Mouse (Mus musculus) midbrain, embryonic 10.5 days (tissue): ENCODE measurements around the gene Csnk2b. TPM values are rescaled to one million over a fixed set of nuclear protein-coding genes. Genes with fewer than 3 reads are reported as not detected.

Source experiments
- DNase-seq: peaks from one replicate; pipeline ENCODE4 v3.0.0-alpha.2; 2017; ENCODE audit warnings: low spot score
- H3K27ac ChIP-seq: fragments of 300-500 bp; sonication (generic); replicated peaks from 2 replicates; pipeline ENCODE4 v1.5.1; 2016; ENCODE audit warnings: mild to moderate bottlenecking
- H3K27me3 ChIP-seq: fragments of 300-500 bp; sonication (generic); 2 replicates; pipeline ENCODE4 v1.6.1; 2016; ENCODE audit warnings: low read depth, mild to moderate bottlenecking; ENCODE audit not compliant: poor library complexity, severe bottlenecking
- H3K36me3 ChIP-seq: fragments of 300-500 bp; sonication (generic); 2 replicates; pipeline ENCODE4 v1.6.1; 2016; ENCODE audit warnings: mild to moderate bottlenecking, moderate library complexity
- H3K4me1 ChIP-seq: fragments of 300-500 bp; sonication (generic); 2 replicates; pipeline ENCODE4 v1.6.1; 2016
- H3K4me3 ChIP-seq: fragments of 300-500 bp; sonication (generic); 2 replicates; pipeline ENCODE4 v1.5.1; 2016; ENCODE audit warnings: mild to moderate bottlenecking, moderate library complexity
- H3K9me3 ChIP-seq: fragments of 300-500 bp; sonication (generic); replicated peaks from 2 replicates; pipeline ENCODE4 v1.6.1; 2016; ENCODE audit warnings: mild to moderate bottlenecking
- WGBS: fragments of 180-500 bp; shearing (Covaris S2); methylation state at CpG from one replicate; pipeline ENCODE4 v1.1.7; 2016; 5-methylcytosine and 5-hydroxymethylcytosine counted together
- polyA plus RNA-seq: library from polyadenylated mRNA; unstranded; fragments of >200 nt; fragmentation: Nextera tagmentation; extraction: Ambion mirVana; gene quantifications from 2 replicates; pipeline ENCODE4 v1.2.1, GENCODE M21; 2016

Gene Csnk2b
- polyA plus RNA-seq, 1 experiment from 2014 or later: 306 TPM

DNA sequence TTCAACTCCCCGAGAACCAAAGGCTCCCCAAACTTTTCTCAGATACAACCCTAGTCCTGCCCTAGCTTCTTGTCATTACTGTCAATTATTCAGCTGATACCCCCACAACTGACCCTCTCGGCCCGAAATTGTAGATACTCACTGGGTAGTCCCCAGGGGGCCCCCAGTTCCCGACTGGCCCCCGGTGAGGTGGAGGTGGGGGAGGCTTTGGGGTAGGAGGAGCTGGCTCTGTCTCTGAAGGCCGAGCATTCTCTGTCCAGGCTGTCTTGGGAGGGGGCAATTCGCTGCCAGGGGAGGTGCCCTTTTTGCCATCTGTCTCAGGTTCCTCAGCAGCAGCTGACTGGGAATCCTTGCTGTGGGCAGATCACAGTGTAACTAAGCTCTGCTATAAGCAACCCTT, 37.8 kb upstream of the Csnk2b start:
- DNase-seq: no peak
- no peaks in the 10 kb centered on the region for H3K27me3 ChIP-seq
- H3K4me3 ChIP-seq: no peak overlapping the region
- peaks cover 21% of the 10 kb centered on the region for H3K4me1 ChIP-seq
- WGBS: 94% methylated on average over 7 of the region's 7 CpGs
- H3K27ac ChIP-seq: no peak overlapping the region
- H3K36me3 ChIP-seq: peaks cover 88% of the 10 kb centered on the region
- no peaks in the 10 kb centered on the region for H3K9me3 ChIP-seq

DNA sequence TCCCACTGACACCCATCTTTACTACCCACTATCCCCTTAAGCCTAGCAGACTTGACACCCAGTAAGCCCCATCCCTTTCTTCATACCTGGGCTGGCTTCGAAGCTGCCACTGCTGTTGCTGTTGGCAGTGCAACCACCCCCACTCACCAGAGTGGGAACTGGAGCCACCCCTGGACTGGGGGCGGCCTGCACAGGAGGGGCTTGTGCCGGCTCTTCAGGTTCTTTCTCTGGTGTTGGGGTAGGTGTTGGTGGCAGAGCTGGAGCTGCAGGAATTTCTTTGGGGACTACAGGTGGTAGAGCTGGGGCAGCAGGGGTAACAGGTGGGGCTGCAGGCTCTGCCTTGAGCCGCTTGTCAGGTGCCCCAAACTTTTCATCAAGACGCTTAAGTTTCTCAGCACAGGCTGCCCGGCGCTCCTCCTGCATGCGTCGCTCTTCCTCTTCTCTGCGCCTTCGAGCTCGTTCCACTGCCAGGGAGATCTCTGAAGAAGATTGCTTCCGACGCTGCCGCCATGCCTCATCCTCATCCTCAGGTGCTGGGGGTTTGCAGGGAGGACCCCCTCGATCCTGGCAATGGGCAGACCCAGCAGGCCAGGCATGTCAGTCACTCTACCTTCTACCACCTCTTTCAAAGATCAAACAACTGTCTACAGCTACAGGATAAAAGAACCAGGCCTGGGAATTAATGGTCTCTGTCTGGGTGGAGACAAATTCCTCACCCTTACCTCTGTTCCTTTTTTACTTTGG, 37.2 kb upstream of the Csnk2b start:
- no peak for DNase-seq

DNA sequence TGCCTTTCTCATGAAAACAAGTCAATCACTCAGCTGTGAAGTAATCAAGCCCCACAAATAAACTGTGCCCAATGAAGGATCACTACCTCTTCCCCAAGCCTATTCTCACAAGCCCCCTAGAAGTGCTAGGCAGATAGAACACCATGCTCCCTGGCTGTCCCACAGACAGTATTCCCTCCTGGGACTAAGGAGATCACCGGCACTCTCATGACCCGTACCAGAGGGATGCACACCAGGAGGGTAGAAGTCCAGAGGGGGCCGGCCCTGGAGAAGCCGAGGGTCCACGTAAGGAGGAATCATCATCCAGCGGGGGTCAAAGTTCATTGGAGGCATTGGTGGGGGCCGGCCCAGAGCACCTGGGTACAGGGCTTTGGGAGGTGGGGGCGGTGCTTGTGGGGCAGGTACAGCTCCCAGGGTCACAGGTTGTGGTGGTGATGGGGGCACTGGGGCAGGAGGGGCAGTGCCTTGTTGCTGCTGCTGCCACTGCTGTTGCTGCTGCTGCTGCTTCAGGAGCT, 35.9 kb upstream of the Csnk2b start:
- H3K4me1 ChIP-seq: peaks cover 14% of the 10 kb centered on the region
- no peaks in the 10 kb centered on the region for H3K27me3 ChIP-seq
- 88% methylated on average over 8 of the region's 8 CpGs for WGBS
- H3K9me3 ChIP-seq: no peaks in the 10 kb centered on the region
- no peak for DNase-seq
- H3K4me3 ChIP-seq: no peak overlapping the region
- peaks cover 100% of the 10 kb centered on the region for H3K36me3 ChIP-seq
- no peak overlapping the region for H3K27ac ChIP-seq

More for the DNA sequence above, 37.2 kb upstream of the Csnk2b start:
- H3K9me3 ChIP-seq: no peaks in the 10 kb centered on the region
- 96% methylated on average over 16 of the region's 16 CpGs for WGBS
- H3K27me3 ChIP-seq: no peaks in the 10 kb centered on the region
- peaks cover 94% of the 10 kb centered on the region for H3K36me3 ChIP-seq
- H3K27ac ChIP-seq: no peak overlapping the region
- H3K4me3 ChIP-seq: no peak overlapping the region
- H3K4me1 ChIP-seq: peaks cover 21% of the 10 kb centered on the region

DNA sequence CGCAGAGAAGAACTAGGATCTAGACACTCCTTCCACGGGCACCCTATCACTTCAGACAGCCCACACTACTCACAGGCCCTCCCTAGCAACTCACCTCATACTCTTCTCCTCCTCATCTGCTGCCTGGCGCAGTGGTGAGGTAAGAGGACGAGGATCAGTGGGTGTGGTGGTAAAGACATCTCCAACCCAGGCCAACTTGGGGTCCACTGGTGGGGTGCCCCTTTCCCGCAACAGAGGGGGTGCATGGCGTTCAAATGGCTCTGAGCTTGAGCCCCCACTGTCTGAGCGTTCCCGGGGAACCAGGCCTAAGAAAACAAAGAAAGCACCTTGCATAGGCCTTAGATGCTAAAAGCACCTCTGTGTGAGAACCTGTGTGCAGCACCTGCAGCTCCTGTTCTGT, 35.4 kb upstream of the Csnk2b start:
- Histone ChIP-seq H3K27me3 (no peaks in the 10 kb centered on the region), H3K4me1 (peaks cover 9% of the 10 kb centered on the region), H3K9me3 (no peaks in the 10 kb centered on the region), H3K36me3 (peaks cover 100% of the 10 kb centered on the region), H3K4me3 (no peak overlapping the region), H3K27ac (no peak overlapping the region)
- no peak for DNase-seq
- WGBS: 93% methylated on average over 8 of the region's 8 CpGs

DNA sequence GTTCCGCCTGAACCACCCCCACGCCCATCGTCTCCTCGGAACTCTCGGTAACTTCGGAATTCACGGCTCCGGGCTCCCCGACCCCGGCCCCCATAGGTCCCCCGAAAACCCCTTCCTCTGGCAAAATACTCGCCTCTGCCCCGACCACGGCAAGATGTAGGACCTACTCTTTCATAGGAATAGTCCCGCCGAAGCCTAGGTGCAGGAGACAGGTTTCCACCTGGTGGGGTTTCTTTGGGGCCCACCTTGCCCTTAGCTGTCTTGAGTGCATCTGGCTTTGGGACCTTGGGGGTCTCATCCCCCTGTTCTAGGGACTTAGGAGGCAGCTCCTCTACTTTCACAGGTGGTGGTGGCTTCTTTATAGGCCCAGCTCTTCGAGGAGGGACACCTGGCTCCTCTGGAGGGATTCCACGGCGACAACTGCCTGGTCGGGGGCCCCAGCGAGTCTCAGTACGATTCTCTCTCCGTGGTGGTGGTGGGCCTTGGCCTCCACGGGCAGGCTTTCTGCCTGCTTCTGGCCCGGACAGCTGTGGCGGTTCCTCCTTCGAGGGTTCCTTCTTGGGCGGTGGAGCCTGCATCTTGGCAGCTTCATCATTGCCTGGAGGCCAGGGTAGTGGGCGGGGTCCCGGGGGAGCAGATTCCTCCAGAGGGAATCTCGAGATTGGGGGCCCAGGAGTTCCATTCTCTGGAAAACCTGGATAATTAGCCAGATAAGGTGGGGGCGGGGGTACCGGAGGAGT, 34.8 kb upstream of the Csnk2b start:
- DNase-seq: no peak
- H3K27me3 ChIP-seq: no peaks in the 10 kb centered on the region
- peak overlapping the region; percentile 9; the same call in 1 of the 2 replicates for H3K4me3 ChIP-seq
- WGBS: 92% methylated on average over 33 of the region's 33 CpGs
- peaks cover 100% of the 10 kb centered on the region for H3K36me3 ChIP-seq
- H3K4me1 ChIP-seq: peaks cover 3% of the 10 kb centered on the region; the same call in 1 of the 2 replicates
- H3K9me3 ChIP-seq: no peaks in the 10 kb centered on the region
- no peak overlapping the region for H3K27ac ChIP-seq

DNA sequence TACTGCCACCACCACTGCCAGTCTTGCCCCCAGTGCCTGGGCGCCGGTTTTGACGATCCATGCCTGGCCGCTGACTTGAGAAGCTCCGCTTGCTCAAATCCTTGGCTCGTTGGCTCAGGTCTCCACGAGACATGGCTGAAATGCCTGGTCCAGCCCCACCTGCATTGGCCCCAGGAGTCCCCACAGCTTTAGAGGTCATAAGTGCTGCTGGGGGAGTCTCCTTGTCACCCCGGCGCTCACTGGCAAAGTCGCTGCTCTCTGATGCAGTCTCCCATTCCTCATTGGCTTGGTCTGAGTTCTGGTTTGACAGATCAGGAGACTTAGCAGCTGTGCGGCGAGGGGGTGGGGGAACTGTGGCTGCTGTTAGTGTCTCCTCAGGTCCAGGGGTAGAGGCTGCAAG, 33.6 kb upstream of the Csnk2b start:
- H3K4me3 ChIP-seq: peak overlapping the region; percentile 4; the same call in 1 of the 2 replicates
- DNase-seq: no peak
- WGBS: 93% methylated on average over 12 of the region's 12 CpGs

DNA sequence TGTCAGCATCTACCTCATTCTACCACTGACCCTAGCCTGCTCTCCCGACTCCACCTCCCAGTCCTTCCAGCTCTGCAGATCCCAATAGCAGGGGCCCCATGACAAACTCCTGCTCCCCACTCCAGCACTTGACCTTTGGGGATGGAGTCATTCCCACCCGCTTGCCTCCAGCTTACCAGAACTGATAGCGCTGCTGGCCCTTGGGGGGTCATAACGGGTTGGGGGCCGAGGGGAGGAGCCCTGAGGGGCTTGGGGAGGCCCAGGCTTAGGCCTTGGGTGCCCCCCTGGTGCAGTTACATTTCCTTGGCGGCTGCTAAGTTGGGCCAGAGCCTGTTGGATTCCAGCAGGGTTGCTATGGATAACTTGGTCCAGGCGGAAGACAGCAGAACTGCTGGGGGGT, 32.8 kb upstream of the Csnk2b start:
- Histone ChIP-seq H3K4me1 (no peaks in the 10 kb centered on the region), H3K27me3 (no peaks in the 10 kb centered on the region), H3K27ac (no peak overlapping the region), H3K36me3 (peaks cover 99% of the 10 kb centered on the region), H3K9me3 (no peaks in the 10 kb centered on the region), H3K4me3 (no peak overlapping the region)
- DNase-seq: no peak
- 82% methylated on average over 7 of the region's 7 CpGs for WGBS

More for the DNA sequence above, 33.6 kb upstream of the Csnk2b start:
- Histone ChIP-seq H3K36me3 (peaks cover 99% of the 10 kb centered on the region), H3K27me3 (no peaks in the 10 kb centered on the region), H3K4me1 (no peaks in the 10 kb centered on the region), H3K27ac (no peak overlapping the region), H3K9me3 (no peaks in the 10 kb centered on the region)

DNA sequence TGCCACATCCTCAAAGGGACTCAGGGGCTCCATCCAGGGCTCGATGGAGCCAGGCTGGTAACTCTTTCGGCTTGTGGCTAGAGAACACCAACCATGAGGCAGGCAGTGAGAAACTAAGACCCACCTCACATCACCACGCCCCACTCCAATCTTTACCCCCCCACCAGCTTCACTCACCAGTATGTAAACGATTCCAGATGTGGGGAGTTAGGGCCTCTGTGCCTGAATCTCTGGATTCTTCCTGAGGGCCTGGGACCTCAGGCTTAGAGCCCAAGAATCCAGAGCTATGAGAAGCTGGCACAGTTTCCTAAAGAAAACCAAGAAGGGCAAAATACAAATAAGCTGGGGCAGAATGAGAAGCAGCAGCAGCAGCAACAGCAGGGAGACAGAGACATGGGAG, 32.1 kb upstream of the Csnk2b start:
- WGBS: 88% methylated on average over 4 of the region's 4 CpGs
- DNase-seq: no peak
- H3K4me1 ChIP-seq: no peaks in the 10 kb centered on the region

DNA sequence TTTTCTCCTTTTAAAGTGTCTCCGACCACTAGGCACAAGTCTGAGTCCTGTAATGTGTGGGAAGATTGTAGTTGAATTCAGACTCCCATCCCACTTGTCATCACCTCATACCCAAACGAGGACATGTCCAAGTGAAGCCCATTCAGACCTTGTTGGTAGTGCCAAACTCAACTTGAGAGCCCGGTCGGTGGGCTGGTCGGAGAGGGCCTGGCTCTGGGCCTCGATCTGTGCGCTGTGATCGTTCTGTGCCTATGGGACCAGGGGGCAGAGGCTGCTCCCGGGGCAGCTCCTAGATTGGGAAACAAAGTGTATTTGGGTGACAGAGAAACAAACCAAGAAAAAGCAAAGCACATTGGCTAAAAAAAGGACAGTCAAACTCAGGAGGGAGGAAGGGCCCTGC, 31.2 kb upstream of the Csnk2b start:
- no peaks in the 10 kb centered on the region for H3K27me3 ChIP-seq
- no peak overlapping the region for H3K4me3 ChIP-seq
- DNase-seq: no peak
- H3K4me1 ChIP-seq: no peaks in the 10 kb centered on the region
- no peak overlapping the region for H3K27ac ChIP-seq
- no peaks in the 10 kb centered on the region for H3K9me3 ChIP-seq
- H3K36me3 ChIP-seq: peaks cover 99% of the 10 kb centered on the region
- WGBS: 92% methylated on average over 9 of the region's 9 CpGs

More for the DNA sequence above, 32.1 kb upstream of the Csnk2b start:
- Histone ChIP-seq H3K36me3 (peaks cover 99% of the 10 kb centered on the region), H3K27ac (no peak overlapping the region), H3K9me3 (no peaks in the 10 kb centered on the region), H3K4me3 (no peak overlapping the region), H3K27me3 (no peaks in the 10 kb centered on the region)

DNA sequence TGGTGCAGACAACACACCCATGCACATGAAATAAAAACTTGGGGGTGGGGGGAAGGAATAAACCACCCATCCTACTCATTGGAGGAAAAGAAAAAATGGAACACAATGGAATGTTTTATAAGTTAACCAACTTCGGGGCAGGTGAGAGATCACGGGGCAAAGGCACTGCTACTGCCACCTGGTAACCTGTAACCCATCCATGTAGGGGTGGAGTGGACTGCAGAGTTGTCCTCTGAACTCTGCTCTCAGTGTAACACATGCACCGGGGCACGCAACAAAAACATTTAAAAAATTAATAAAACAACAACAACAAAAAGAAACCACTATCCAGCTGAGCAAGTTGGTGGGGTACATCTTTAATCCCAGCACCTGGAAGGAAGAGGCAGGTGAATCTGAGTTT, 30.3 kb upstream of the Csnk2b start:
- Histone ChIP-seq H3K27ac (no peak overlapping the region), H3K4me1 (no peaks in the 10 kb centered on the region), H3K36me3 (peaks cover 99% of the 10 kb centered on the region), H3K4me3 (no peak overlapping the region), H3K27me3 (no peaks in the 10 kb centered on the region), H3K9me3 (no peaks in the 10 kb centered on the region)
- no peak for DNase-seq
- WGBS: 93% methylated on average over 4 of the region's 4 CpGs

DNA sequence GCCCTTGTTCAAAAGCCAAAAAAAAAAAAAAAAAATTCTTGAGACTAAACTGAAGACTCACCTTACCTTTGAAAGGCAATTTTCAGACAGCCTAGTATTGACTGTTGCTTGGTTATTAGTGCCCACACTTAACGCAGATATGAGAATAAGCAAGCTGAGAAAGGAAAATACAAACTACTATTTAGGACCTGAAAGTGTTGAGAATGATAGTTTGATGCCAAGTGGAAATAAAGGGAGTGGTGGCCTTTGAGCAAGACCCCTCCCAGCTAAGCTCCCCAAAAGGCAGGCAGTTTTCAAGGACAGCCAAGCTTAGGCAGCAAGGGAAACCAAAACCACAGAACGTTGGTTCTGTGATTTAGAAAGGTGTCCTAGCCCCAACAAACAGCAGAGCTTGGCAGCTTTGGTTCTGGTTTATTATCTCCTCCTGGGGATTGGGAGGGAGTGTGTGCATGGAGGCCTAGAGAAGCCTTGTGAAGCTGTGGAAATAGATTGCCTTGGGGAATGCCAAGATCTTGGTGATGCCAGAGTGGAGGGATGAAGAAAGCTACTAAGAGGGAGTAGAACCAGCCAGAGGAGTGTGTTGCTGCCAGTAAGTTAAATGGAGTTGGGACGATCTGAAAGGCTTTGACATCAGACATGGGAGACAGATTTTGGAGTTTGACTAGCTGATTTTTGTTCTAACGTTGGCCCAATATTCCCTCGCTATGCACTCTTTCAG, 26.2 kb upstream of the Csnk2b start:
- Histone ChIP-seq H3K27me3 (no peaks in the 10 kb centered on the region), H3K9me3 (peaks cover 6% of the 10 kb centered on the region), H3K27ac (no peak overlapping the region), H3K36me3 (peaks cover 99% of the 10 kb centered on the region), H3K4me3 (no peak overlapping the region), H3K4me1 (no peaks in the 10 kb centered on the region)
- no peak for DNase-seq
- 80% methylated on average over 5 of the region's 5 CpGs for WGBS

DNA sequence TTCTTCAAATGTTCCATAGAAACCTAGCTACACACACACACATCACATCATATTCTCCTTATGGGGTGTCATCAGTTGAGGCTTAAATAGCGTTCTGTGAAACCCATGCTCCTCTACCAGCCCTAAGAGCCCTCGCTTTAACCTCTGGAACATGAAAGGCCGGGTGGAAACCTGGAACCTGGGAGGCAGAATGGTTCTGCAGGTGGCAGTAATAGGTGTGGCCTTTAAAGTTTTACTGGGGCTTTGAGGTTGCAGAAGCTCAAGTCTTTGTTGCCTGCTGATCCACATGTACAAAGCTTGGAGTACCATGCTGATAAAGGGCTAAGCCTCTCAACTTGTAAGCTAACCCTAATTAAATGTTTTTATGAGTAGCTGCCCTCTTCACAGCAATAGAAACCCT, 25.5 kb upstream of the Csnk2b start:
- H3K27ac ChIP-seq: no peak overlapping the region
- no peak overlapping the region for H3K4me3 ChIP-seq
- no peaks in the 10 kb centered on the region for H3K27me3 ChIP-seq
- peaks cover 99% of the 10 kb centered on the region for H3K36me3 ChIP-seq
- 59% methylated on average over 3 of the region's 3 CpGs for WGBS
- H3K9me3 ChIP-seq: peaks cover 13% of the 10 kb centered on the region
- no peak for DNase-seq
- no peaks in the 10 kb centered on the region for H3K4me1 ChIP-seq
